Mouse (Mus musculus) cerebellum, adult 2 months (tissue): ENCODE results near the gene Olfr641.

Experiments
- CTCF ChIP-seq: fragments of 200-500 bp; IDR thresholded peaks from 2 replicates; pipeline ENCODE4 v1.5.1; 2011; ENCODE audit warnings: low read depth, mild to moderate bottlenecking, control low read depth, low read length, moderate library complexity, borderline replicate concordance; ENCODE audit not compliant: insufficient read depth
- POLR2A ChIP-seq: fragments of 200-500 bp; IDR thresholded peaks from 2 replicates; pipeline ENCODE4 v1.6.1; 2011; ENCODE audit warnings: low read length, control low read depth, borderline replicate concordance; ENCODE audit not compliant: insufficient read depth

- TF ChIP-seq CTCF (no peak), POLR2A (no peak)
Observed at GRCm38 (mm10) chr7:104071769-104072168, 36.5 kb downstream of the Olfr641 start, which contains the start of gene Olfr644.
